8 mouse cellular contexts compared by ENCODE assay signal in the genomic region with DNA sequence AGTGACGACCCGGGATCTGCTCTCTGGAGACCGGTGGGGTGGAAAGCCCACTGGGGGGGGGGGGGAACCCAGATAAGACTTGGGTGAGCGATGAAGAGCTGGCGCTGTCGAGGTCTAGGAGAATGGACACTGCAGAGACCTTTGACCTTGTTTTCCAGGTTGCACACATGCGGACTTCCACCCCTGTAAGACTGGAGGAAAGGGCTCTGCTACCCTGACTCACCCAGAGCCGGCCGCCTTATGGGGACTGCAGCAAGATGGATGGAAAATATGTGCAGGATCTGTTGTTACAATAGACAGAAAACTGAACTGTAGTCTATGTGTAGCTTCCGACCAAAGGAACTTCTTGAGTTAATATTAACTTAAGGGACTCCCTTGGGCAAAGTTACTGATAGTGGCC. TPM values are rescaled to one million over a fixed set of nuclear protein-coding genes. Genes with fewer than 3 reads are reported as not detected.
DNase-seq lines count a peak whose midpoint lies in the region; ATAC-seq lines count a peak whose summit lies in the region.

No protein-coding gene starts in this region.

- peak overlapping the region; percentile 68 for H3K4me3 ChIP-seq in erythroblast, embryonic 14.5 days (replicated peaks)
- H3K4me3 ChIP-seq in limb, embryonic 13.5 days = peak overlapping the region; percentile 98
- peak overlapping the region; percentile 97 for H3K4me3 ChIP-seq in stomach, embryonic 16.5 days (replicated peaks; ENCODE audit: low read length)

- H3K27ac ChIP-seq in limb, embryonic 13.5 days = peak overlapping the region; percentile 98
- peak overlapping the region; percentile 100 for H3K27ac ChIP-seq in stomach, embryonic 16.5 days (ENCODE audit: low read length)

- peaks cover 48% of the 10 kb centered on the region for H3K4me1 ChIP-seq in erythroblast, embryonic 14.5 days (ENCODE audit: control insufficient read depth)
- H3K4me1 ChIP-seq in limb, embryonic 13.5 days = peaks cover 24% of the 10 kb centered on the region
- H3K4me1 ChIP-seq in stomach, embryonic 16.5 days (ENCODE audit: control insufficient read depth, insufficient read depth, low read length) = peaks cover 10% of the 10 kb centered on the region; the same call in 1 of the 2 replicates

- H3K36me3 ChIP-seq in erythroblast, embryonic 14.5 days (ENCODE audit: control insufficient read depth) = peaks cover 77% of the 10 kb centered on the region
- no peaks in the 10 kb centered on the region for H3K36me3 ChIP-seq in limb, embryonic 13.5 days
- no peaks in the 10 kb centered on the region for H3K36me3 ChIP-seq in stomach, embryonic 16.5 days (ENCODE audit: control insufficient read depth, insufficient read depth, low read length)

- ATAC-seq in limb, embryonic 13.5 days (ENCODE audit: low FRiP score, low read depth) = peak; percentile 28
- ATAC-seq in stomach, embryonic 16.5 days (ENCODE audit: insufficient read depth, low FRiP score) = no peak; the same call in 1 of the 2 replicates

- DNase-seq in kidney, adult 9 months = peak; percentile 83
- no peak for DNase-seq in kidney, adult 18-20 months
- DNase-seq in MN1 (ENCODE audit: low spot score) = peak; percentile 60
- no peak for DNase-seq in thymus, postnatal 14 days
- DNase-seq in layer of hippocampus, adult 11-12 months (ENCODE audit: low spot score) = no peak

- no peaks in the 10 kb centered on the region for H3K9me3 ChIP-seq in erythroblast, embryonic 14.5 days (ENCODE audit: control insufficient read depth, low read length)
- no peaks in the 10 kb centered on the region for H3K9me3 ChIP-seq in limb, embryonic 13.5 days
- H3K9me3 ChIP-seq in stomach, embryonic 16.5 days (replicated peaks; ENCODE audit: control insufficient read depth, low read length) = no peaks in the 10 kb centered on the region

- H3K9ac ChIP-seq in limb, embryonic 13.5 days = peak overlapping the region; percentile 92
- H3K9ac ChIP-seq in stomach, embryonic 16.5 days (ENCODE audit: low read length) = peak overlapping the region; percentile 97

- WGBS in limb, embryonic 13.5 days = 1% methylated on average over 10 of the region's 10 CpGs
- WGBS in stomach, embryonic 16.5 days = 0% methylated on average over 10 of the region's 10 CpGs

- H3K4me2 ChIP-seq in limb, embryonic 13.5 days (replicated peaks) = peak overlapping the region; percentile 67
- peak overlapping the region; percentile 57 for H3K4me2 ChIP-seq in stomach, embryonic 16.5 days (ENCODE audit: low read depth, low read length)

- no peaks in the 10 kb centered on the region for H3K27me3 ChIP-seq in erythroblast, embryonic 14.5 days (ENCODE audit: control insufficient read depth)
- H3K27me3 ChIP-seq in limb, embryonic 13.5 days = no peaks in the 10 kb centered on the region
- no peaks in the 10 kb centered on the region for H3K27me3 ChIP-seq in stomach, embryonic 16.5 days (ENCODE audit: control insufficient read depth, insufficient read depth, low read length)

RNA-seq across cellular contexts. Expression of gene Ggnbp2, which starts 0.4 kb away (rescaled TPM):
- 10.5 and 13.1 TPM in 2 replicates for polyA plus RNA-seq in erythroblast, embryonic 14.5 days (2012)
- 71.0 and 75.5 TPM in 2 replicates for polyA plus RNA-seq in limb, embryonic 13.5 days (2015; fragmentation: Nextera tagmentation; extraction: Ambion mirVana)
- 52.2 and 60.3 TPM in 2 replicates for polyA plus RNA-seq in stomach, embryonic 16.5 days (2015; fragmentation: Nextera tagmentation; extraction: Ambion mirVana)

RNA-seq across cellular contexts. Expression of gene Myo19, which starts 8.9 kb away (rescaled TPM):
- 1.1 and 1.2 TPM in 2 replicates for polyA plus RNA-seq in erythroblast, embryonic 14.5 days (2012)
- 9.5 and 9.7 TPM in 2 replicates for polyA plus RNA-seq in limb, embryonic 13.5 days (2015; fragmentation: Nextera tagmentation; extraction: Ambion mirVana)
- 7.7 and 8.0 TPM in 2 replicates for polyA plus RNA-seq in stomach, embryonic 16.5 days (2015; fragmentation: Nextera tagmentation; extraction: Ambion mirVana)

RNA-seq across cellular contexts. Expression of gene Pigw, which starts 9.0 kb away (rescaled TPM):
- 0.11 and 0.14 TPM in 2 replicates for polyA plus RNA-seq in erythroblast, embryonic 14.5 days (2012)
- 2.4 and 2.6 TPM in 2 replicates for polyA plus RNA-seq in limb, embryonic 13.5 days (2015; fragmentation: Nextera tagmentation; extraction: Ambion mirVana)
- polyA plus RNA-seq in stomach, embryonic 16.5 days (2015; fragmentation: Nextera tagmentation; extraction: Ambion mirVana) = 2.5 and 3.1 TPM in 2 replicates

RNA-seq across cellular contexts. Expression of gene Dhrs11, which starts 42.3 kb away (rescaled TPM):
- polyA plus RNA-seq in erythroblast, embryonic 14.5 days (2012) = 45.7 and 48.5 TPM in 2 replicates
- polyA plus RNA-seq in limb, embryonic 13.5 days (2015; fragmentation: Nextera tagmentation; extraction: Ambion mirVana) = 13.1 and 13.2 TPM in 2 replicates
- polyA plus RNA-seq in stomach, embryonic 16.5 days (2015; fragmentation: Nextera tagmentation; extraction: Ambion mirVana) = 25.5 and 29.5 TPM in 2 replicates

RNA-seq across cellular contexts. Expression of gene Znhit3, which starts 45.1 kb away (rescaled TPM):
- polyA plus RNA-seq in erythroblast, embryonic 14.5 days (2012) = 0.20 and 0.47 TPM in 2 replicates
- polyA plus RNA-seq in limb, embryonic 13.5 days (2015; fragmentation: Nextera tagmentation; extraction: Ambion mirVana) = 61.8 and 68.3 TPM in 2 replicates
- polyA plus RNA-seq in stomach, embryonic 16.5 days (2015; fragmentation: Nextera tagmentation; extraction: Ambion mirVana) = 46.8 and 48.3 TPM in 2 replicates

Comparison
In these comparisons a context has a peak if more than half of its experiments do, and no peak if none do; other contexts are left out.
1. DNase-seq: peak in kidney, adult 9 months (single experiment) and MN1 (single experiment); none in kidney, adult 18-20 months (single experiment), thymus, postnatal 14 days (single experiment) and layer of hippocampus, adult 11-12 months (single experiment).
2. Peak in every context shown above with its lines, with median percentiles within 50 percentile points of each other: H3K4me3 ChIP-seq.